Mouse (Mus musculus) frontal cortex, adult 2 months (tissue): Measurements from ENCODE around the gene Otud6a. TPM values are rescaled to one million over a fixed set of nuclear protein-coding genes. Genes with fewer than 3 reads are reported as not detected.
"Not testable (repeated sequence)": the region's sequence is repeated elsewhere in the genome, so short reads cannot be mapped to it uniquely, and the experiment has no call there.

Experiments used
- DNase-seq, 2 experiments: peaks; one replicate each; pipeline ENCODE4 v3.0.0; 2022; ENCODE audit warnings: low spot score in 1 of 2; ENCODE audit errors: extremely low spot score in 1 of 2
- polyA plus RNA-seq: library from polyadenylated mRNA; depleted of rRNA; stranded (reverse); fragments of >200 nt; gene quantifications from 2 replicates; pipeline ENCODE4 v1.2.3, GENCODE M21; 2012; rRNA removed

Gene Otud6a
- polyA plus RNA-seq: not detected in 2 replicates

- DNase-seq: no peak
Observed at GRCm38 (mm10) chrX:100428693-100429092, at the start of gene Otud6a. Otud6a (plus strand) TSS chrX:100429013.

- DNase-seq: no peak
Observed at GRCm38 (mm10) chrX:100389887-100390286, 38.9 kb upstream of the Otud6a start.

- peak in 1 of 2 experiments; percentile 42 for DNase-seq
Observed at GRCm38 (mm10) chrX:100392304-100392703, 36.5 kb upstream of the Otud6a start.

GRCm38 (mm10) chrX:100394223-100394861, 34.5 kb upstream of the Otud6a start:
- DNase-seq: peak in 1 of 2 experiments; percentile 2

- DNase-seq: no peak
Observed at GRCm38 (mm10) chrX:100395026-100395425, 33.8 kb upstream of the Otud6a start.

GRCm38 (mm10) chrX:100400900-100401299, 27.9 kb upstream of the Otud6a start:
- DNase-seq: no peak

GRCm38 (mm10) chrX:100401657-100402056, 27.2 kb upstream of the Otud6a start:
- no peak for DNase-seq

DNA sequence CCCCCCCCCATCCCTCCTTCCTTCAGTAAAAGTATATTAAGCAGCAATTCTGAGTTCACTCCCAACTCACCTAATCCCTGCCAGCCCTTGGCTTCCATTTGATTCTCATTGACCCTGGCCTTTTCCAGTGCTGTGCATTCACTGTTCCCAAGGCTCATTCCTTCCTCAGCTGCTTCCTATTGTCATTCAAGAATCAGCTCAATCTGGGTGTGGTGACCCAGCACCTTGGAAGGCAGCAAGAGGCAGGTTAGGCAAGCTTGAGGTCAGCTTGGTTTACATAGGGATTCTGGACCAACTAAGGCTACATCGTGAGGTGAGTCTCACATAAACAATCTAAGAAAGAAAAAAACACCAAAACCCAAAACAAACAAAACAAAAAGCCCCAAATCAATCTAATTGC, 19.6 kb upstream of the Otud6a start:
- DNase-seq: no peak

- no peak for DNase-seq
Observed at GRCm38 (mm10) chrX:100432311-100432710, 3.5 kb downstream of the Otud6a start.

- DNase-seq: not testable (repeated sequence)
Observed at GRCm38 (mm10) chrX:100442617-100443016, 13.8 kb downstream of the Otud6a start, which contains the start of gene Awat2. Awat2 (minus strand) TSS chrX:100442717.

GRCm38 (mm10) chrX:100443532-100443931, 14.7 kb downstream of the Otud6a start:
- no peak for DNase-seq

DNA sequence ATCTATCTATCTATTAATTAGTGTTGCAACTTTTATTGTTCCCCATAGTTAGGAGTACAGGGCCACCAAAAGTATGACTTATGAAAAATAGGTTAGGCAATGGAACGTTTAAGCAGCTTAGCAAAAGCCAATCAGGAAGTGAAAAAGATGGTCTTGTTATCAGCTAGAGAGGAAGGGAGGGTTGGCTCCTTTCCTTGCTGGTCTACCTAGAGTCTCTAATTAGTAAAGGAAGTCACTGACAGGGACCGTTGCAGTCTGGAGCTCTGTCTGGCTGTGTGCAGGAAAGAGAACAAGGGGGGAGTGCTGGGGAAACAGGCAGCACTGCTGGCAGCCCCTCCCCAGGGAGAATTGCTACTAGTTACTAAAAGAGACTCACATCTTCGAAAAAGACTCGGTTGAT, 39.2 kb downstream of the Otud6a start:
- no peak for DNase-seq

- DNase-seq: no peak
Observed at GRCm38 (mm10) chrX:100470126-100470525, 41.3 kb downstream of the Otud6a start.

- DNase-seq: no peak
Observed at GRCm38 (mm10) chrX:100471491-100471890, 42.7 kb downstream of the Otud6a start.

GRCm38 (mm10) chrX:100475569-100476223, 46.9 kb downstream of the Otud6a start:
- no peak for DNase-seq

Other genes with a start within 250 kb of the Otud6a start
- 0.22 and 0.34 TPM in 2 replicates for gene Awat2, start 13.7 kb downstream of the Otud6a start, polyA plus RNA-seq
- 44.8 and 47.8 TPM in 2 replicates for gene Igbp1, start 65.3 kb downstream of the Otud6a start, polyA plus RNA-seq
- 1.5 and 1.6 TPM in 2 replicates for gene Dgat2l6, start 95.8 kb downstream of the Otud6a start, polyA plus RNA-seq
- gene Awat1, start 143.2 kb downstream of the Otud6a start, polyA plus RNA-seq: not detected in 2 replicates
- gene P2ry4, start 165.9 kb downstream of the Otud6a start, polyA plus RNA-seq: 0.02 and 0.04 TPM in 2 replicates
- gene Arr3, start 176.5 kb downstream of the Otud6a start, polyA plus RNA-seq: 3.4 and 4.2 TPM in 2 replicates
- 0.88 and 0.92 TPM in 2 replicates for gene Kif4, start 196.7 kb downstream of the Otud6a start, polyA plus RNA-seq
- gene Pdzd11, start 197.6 kb downstream of the Otud6a start, polyA plus RNA-seq: 51.4 and 58.5 TPM in 2 replicates